Mouse (Mus musculus) bone marrow, adult 2 months (tissue): ENCODE results near the gene Mrpl52. TPM values are rescaled to one million over a fixed set of nuclear protein-coding genes. Genes with fewer than 3 reads are reported as not detected.

Experiments
- H3K27ac ChIP-seq: fragments of 200-500 bp; 2 replicates; pipeline ENCODE4 v1.5.1; 2012; ENCODE audit warnings: low read depth, mild to moderate bottlenecking, control low read depth, inconsistent platforms, low read length; ENCODE audit not compliant: control insufficient read depth, poor library complexity, insufficient read depth
- H3K4me1 ChIP-seq: fragments of 200-500 bp; 2 replicates; pipeline ENCODE4 v1.6.1; 2011; ENCODE audit warnings: low read length; ENCODE audit not compliant: control insufficient read depth, insufficient read depth
- H3K4me3 ChIP-seq: fragments of 200-500 bp; replicated peaks from 2 replicates; pipeline ENCODE3; 2011; ENCODE audit warnings: mild to moderate bottlenecking, low read depth, low read length, control low read depth; ENCODE audit not compliant: control insufficient read depth
- CTCF ChIP-seq: fragments of 200-500 bp; IDR thresholded peaks from 2 replicates; pipeline ENCODE4 v1.5.1; 2011; ENCODE audit warnings: low read length, control low read depth; ENCODE audit not compliant: control insufficient read depth, insufficient read depth
- POLR2A ChIP-seq: fragments of 200-500 bp; IDR thresholded peaks from 2 replicates; pipeline ENCODE4 v1.6.1; 2011; ENCODE audit warnings: low read depth, mild to moderate bottlenecking, control low read depth, low read length, borderline replicate concordance; ENCODE audit not compliant: control insufficient read depth
- WGBS: fragments of 180-500 bp; shearing (Covaris S2); methylation state at CpG from one replicate; pipeline ENCODE4 v1.1.7; 2018; 5-methylcytosine and 5-hydroxymethylcytosine counted together
- polyA plus RNA-seq: library from polyadenylated mRNA; stranded (reverse); fragments of >200 nt; gene quantifications from 2 replicates; pipeline ENCODE4 v1.2.4, GENCODE M21; 2011; ENCODE audit warnings: low replicate concordance; ENCODE audit not compliant: missing spikeins, insufficient read depth, insufficient read length

Gene Mrpl52
- polyA plus RNA-seq, 1 experiment, result 169 TPM

GRCm38 (mm10) chr14:54477172-54477909, 50.6 kb downstream of the Mrpl52 start:
- WGBS, result 60% methylated on average over 15 of the region's 15 CpGs
- TF ChIP-seq POLR2A (no peak), CTCF (no peak)
- H3K4me3 ChIP-seq, result no peak overlapping the region

More at GRCm38 (mm10) chr14:54477172-54477909, 50.6 kb downstream of the Mrpl52 start:
- Histone ChIP-seq H3K4me1 (peaks cover 3% of the 10 kb centered on the region; the same call in 1 of the 2 replicates), H3K27ac (no peak overlapping the region; the same call in 1 of the 2 replicates)

Other genes starting within 250 kb of the Mrpl52 start
- 45.6 and 54.9 TPM in 2 replicates for gene Dad1, start 172.8 kb upstream of the Mrpl52 start, polyA plus RNA-seq
- gene Abhd4, start 172.7 kb upstream of the Mrpl52 start, polyA plus RNA-seq, result 24.7 and 29.9 TPM in 2 replicates
- not detected in 2 replicates for gene Olfr49, start 142.0 kb upstream of the Mrpl52 start, polyA plus RNA-seq
- gene Oxa1l, start 66.1 kb upstream of the Mrpl52 start, polyA plus RNA-seq, result 39.1 and 64.9 TPM in 2 replicates
- 5.8 and 15.2 TPM in 2 replicates for gene Slc7a7, start 9.1 kb upstream of the Mrpl52 start, polyA plus RNA-seq
- gene Mmp14, start 4.7 kb downstream of the Mrpl52 start, polyA plus RNA-seq, result 6.7 and 17.2 TPM in 2 replicates
- gene Lrp10, start 37.2 kb downstream of the Mrpl52 start, polyA plus RNA-seq, result 21.5 and 29.0 TPM in 2 replicates
- 0.80 TPM in 1 of 2 replicates, not detected in the other for gene Rem2, start 49.2 kb downstream of the Mrpl52 start, polyA plus RNA-seq
- gene Prmt5, start 90.6 kb downstream of the Mrpl52 start, polyA plus RNA-seq, result 15.6 and 49.1 TPM in 2 replicates
- gene Haus4, start 127.7 kb downstream of the Mrpl52 start, polyA plus RNA-seq, result 32.6 and 33.5 TPM in 2 replicates
- gene Ajuba, start 150.6 kb downstream of the Mrpl52 start, polyA plus RNA-seq, result 5.1 TPM in 1 of 2 replicates, not detected in the other
- gene 4931414P19Rik, start 179.1 kb downstream of the Mrpl52 start, polyA plus RNA-seq, result 6.6 and 10.2 TPM in 2 replicates
- gene Psmb5, start 191.1 kb downstream of the Mrpl52 start, polyA plus RNA-seq, result 69.3 and 91.4 TPM in 2 replicates
- 0.47 TPM in 1 of 2 replicates, not detected in the other for gene Psmb11, start 194.5 kb downstream of the Mrpl52 start, polyA plus RNA-seq
- not detected in 2 replicates for gene Gm17606, start 214.0 kb downstream of the Mrpl52 start, polyA plus RNA-seq
- 4.1 and 7.0 TPM in 2 replicates for gene Cdh24, start 214.5 kb downstream of the Mrpl52 start, polyA plus RNA-seq